Mouse (Mus musculus): Measurements from ENCODE around the gene Gm3164. TPM values are rescaled to one million over a fixed set of nuclear protein-coding genes. Genes with fewer than 3 reads are reported as not detected.

Gm3164 gene
- not detected in 2 replicates for polyA plus RNA-seq (2012; ENCODE audit: low replicate concordance)

GRCm38 (mm10) chr14:4414965-4415835, at the start of gene Gm3164:
Gene Gm3164 (plus strand): TSS chr14:4415448.

GRCm38 (mm10) chr14:4397226-4397625, 18.0 kb upstream of the Gm3164 start, which contains the start of gene Gm3159:
Gene Gm3159 (plus strand): TSS chr14:4397526.

GRCm38 (mm10) chr14:4430692-4431091, 15.4 kb downstream of the Gm3164 start, which contains the start of gene Gm3173:
Gene Gm3173 (plus strand): TSS chr14:4430992.

GRCm38 (mm10) chr14:4481445-4481844, 66.2 kb downstream of the Gm3164 start, which contains the start of gene Gm3182:
Gene Gm3182 (plus strand): TSS chr14:4481745.

Other genes with a start within 250 kb of the Gm3164 start
- not detected in 2 replicates for gene Gm2974, start 232.9 kb upstream of the Gm3164 start, polyA plus RNA-seq (2012; ENCODE audit: low replicate concordance)
- gene Gm3138, start 165.8 kb upstream of the Gm3164 start, polyA plus RNA-seq (2012; ENCODE audit: low replicate concordance): not detected in 2 replicates
- not detected in 2 replicates for gene Gm3149, start 98.2 kb upstream of the Gm3164 start, polyA plus RNA-seq (2012; ENCODE audit: low replicate concordance)
- not detected in 2 replicates for gene 2610042L04Rik, start 80.7 kb upstream of the Gm3164 start, polyA plus RNA-seq (2012; ENCODE audit: low replicate concordance)
- gene Gm3159, start 17.9 kb upstream of the Gm3164 start, polyA plus RNA-seq (2012; ENCODE audit: low replicate concordance): not detected in 2 replicates
- gene Gm3173, start 15.5 kb downstream of the Gm3164 start, polyA plus RNA-seq (2012; ENCODE audit: low replicate concordance): not detected in 2 replicates
- not detected in 2 replicates for gene Gm3182, start 66.3 kb downstream of the Gm3164 start, polyA plus RNA-seq (2012; ENCODE audit: low replicate concordance)
- not detected in 2 replicates for gene Gm3047, start 140.0 kb downstream of the Gm3164 start, polyA plus RNA-seq (2012; ENCODE audit: low replicate concordance)
- not detected in 2 replicates for gene Gm8159, start 216.9 kb downstream of the Gm3164 start, polyA plus RNA-seq (2012; ENCODE audit: low replicate concordance)
- not detected in 2 replicates for gene Gm3239, start 248.7 kb downstream of the Gm3164 start, polyA plus RNA-seq (2012; ENCODE audit: low replicate concordance)